Mouse (Mus musculus): ENCODE data around the gene Prdm12. TPM values are rescaled to one million over a fixed set of nuclear protein-coding genes. Genes with fewer than 3 reads are reported as not detected.

The Prdm12 gene
- total RNA-seq (2021) = under 1 TPM in 1 of 2 experiments, not detected in 1; 0.15 TPM
- long read RNA-seq, experiment 1 = 0 reads
- long read RNA-seq, experiment 2 = 0 reads

GRCm38 (mm10) chr2:31639901-31640608 lies at the start of gene Prdm12:
TSS of gene Prdm12 (plus strand) at chr2:31640037.
- no peak for TF ChIP-seq CTCF (conservative IDR thresholded peaks at IDR 0.05)
- DNase-seq (ENCODE audit: low spot score in 2 of 2) = no peak
- no peak within 1 kb of the TSS for H3K27ac ChIP-seq
- no peak within 1 kb of the TSS; the same call in 1 of the 2 replicates for H3K4me3 ChIP-seq

- TF ChIP-seq CTCF (conservative IDR thresholded peaks at IDR 0.05) = no peak
- H3K4me3 ChIP-seq = no peak overlapping the region
- peak in 1 of 2 experiments; percentile 52 for DNase-seq (ENCODE audit: low spot score in 2 of 2)
- H3K27ac ChIP-seq = peak overlapping the region; percentile 14; the same call in 1 of the 2 replicates
Measured at GRCm38 (mm10) chr2:31591799-31592484, 47.9 kb upstream of the Prdm12 start.

GRCm38 (mm10) chr2:31607555-31607954 lies 32.3 kb upstream of the Prdm12 start:
- Histone ChIP-seq H3K4me3 (no peak overlapping the region), H3K27ac (no peak overlapping the region)
- TF ChIP-seq CTCF (conservative IDR thresholded peaks at IDR 0.05) = no peak
- no peak for DNase-seq (ENCODE audit: low spot score in 2 of 2)

GRCm38 (mm10) chr2:31609859-31610261 lies 30.0 kb upstream of the Prdm12 start:
- TF ChIP-seq CTCF (conservative IDR thresholded peaks at IDR 0.05) = peak; percentile 53
- DNase-seq (ENCODE audit: low spot score in 2 of 2) = no peak
- H3K4me3 ChIP-seq = no peak overlapping the region
- no peak overlapping the region for H3K27ac ChIP-seq

GRCm38 (mm10) chr2:31610922-31611321 lies 28.9 kb upstream of the Prdm12 start:
- no peak overlapping the region for H3K4me3 ChIP-seq
- H3K27ac ChIP-seq = no peak overlapping the region
- TF ChIP-seq CTCF (conservative IDR thresholded peaks at IDR 0.05) = no peak
- DNase-seq (ENCODE audit: low spot score in 2 of 2) = no peak

- peak; percentile 62 for TF ChIP-seq CTCF (conservative IDR thresholded peaks at IDR 0.05)
- no peak for DNase-seq (ENCODE audit: low spot score in 2 of 2)
- Histone ChIP-seq H3K4me3 (no peak overlapping the region), H3K27ac (no peak overlapping the region)
Measured at GRCm38 (mm10) chr2:31611400-31611799, 28.4 kb upstream of the Prdm12 start.

GRCm38 (mm10) chr2:31612627-31613026 lies 27.2 kb upstream of the Prdm12 start:
- DNase-seq (ENCODE audit: low spot score in 2 of 2) = no peak

GRCm38 (mm10) chr2:31613781-31614180 lies 26.1 kb upstream of the Prdm12 start:
- Histone ChIP-seq H3K27ac (no peak overlapping the region), H3K4me3 (no peak overlapping the region)
- DNase-seq (ENCODE audit: low spot score in 2 of 2) = no peak
- TF ChIP-seq CTCF (conservative IDR thresholded peaks at IDR 0.05) = no peak

More at GRCm38 (mm10) chr2:31612627-31613026, 27.2 kb upstream of the Prdm12 start:
- no peak overlapping the region for H3K4me3 ChIP-seq
- no peak for TF ChIP-seq CTCF (conservative IDR thresholded peaks at IDR 0.05)
- no peak overlapping the region for H3K27ac ChIP-seq

GRCm38 (mm10) chr2:31618484-31619161 lies 21.2 kb upstream of the Prdm12 start:
- no peak overlapping the region for H3K4me3 ChIP-seq
- no peak for TF ChIP-seq CTCF (conservative IDR thresholded peaks at IDR 0.05)
- no peak overlapping the region for H3K27ac ChIP-seq
- DNase-seq (ENCODE audit: low spot score in 2 of 2) = no peak

- DNase-seq (ENCODE audit: low spot score in 2 of 2) = no peak
- no peak for TF ChIP-seq CTCF (conservative IDR thresholded peaks at IDR 0.05)
- Histone ChIP-seq H3K4me3 (no peak overlapping the region), H3K27ac (no peak overlapping the region)
Measured at GRCm38 (mm10) chr2:31619208-31619607, 20.6 kb upstream of the Prdm12 start.

- Histone ChIP-seq H3K27ac (no peak overlapping the region), H3K4me3 (no peak overlapping the region)
- no peak for TF ChIP-seq CTCF (conservative IDR thresholded peaks at IDR 0.05)
- no peak for DNase-seq (ENCODE audit: low spot score in 2 of 2)
Measured at GRCm38 (mm10) chr2:31633531-31633930, 6.3 kb upstream of the Prdm12 start.

GRCm38 (mm10) chr2:31635281-31636137 lies 4.3 kb upstream of the Prdm12 start:
- TF ChIP-seq CTCF (conservative IDR thresholded peaks at IDR 0.05) = no peak
- no peak overlapping the region for H3K27ac ChIP-seq
- no peak for DNase-seq (ENCODE audit: low spot score in 2 of 2)
- H3K4me3 ChIP-seq = no peak overlapping the region

Measured in layer of hippocampus, adult 2 months (tissue).